Mouse (Mus musculus) forebrain, embryonic 15.5 days (tissue): ENCODE measurements around the gene Mospd2. TPM values are rescaled to one million over a fixed set of nuclear protein-coding genes. Genes with fewer than 3 reads are reported as not detected.

ENCODE experiments used
- ATAC-seq: fragments of 200-750 bp; cut with Nextera tagmentation; replicated peaks from 2 replicates; pipeline ENCODE4 v1.8.0; 2017; ENCODE audit warnings: mild to moderate bottlenecking, moderate TSS enrichment, moderate library complexity
- H3K27ac ChIP-seq: fragments of 300-500 bp; sonication (generic); replicated peaks from 2 replicates; pipeline ENCODE4 v1.5.1; 2015; ENCODE audit warnings: mild to moderate bottlenecking, inconsistent platforms
- H3K27me3 ChIP-seq: fragments of 300-500 bp; sonication (generic); 2 replicates; pipeline ENCODE4 v1.6.1; 2015; ENCODE audit warnings: inconsistent platforms
- H3K36me3 ChIP-seq: fragments of 300-500 bp; sonication (generic); 2 replicates; pipeline ENCODE4 v1.6.1; 2015; ENCODE audit warnings: mild to moderate bottlenecking, inconsistent platforms
- H3K4me1 ChIP-seq: fragments of 300-500 bp; sonication (generic); 2 replicates; pipeline ENCODE4 v1.6.1; 2015; ENCODE audit warnings: inconsistent platforms
- H3K4me2 ChIP-seq: fragments of 300-500 bp; sonication (generic); replicated peaks from 2 replicates; pipeline ENCODE4 v1.6.1; 2015; ENCODE audit warnings: mild to moderate bottlenecking, inconsistent platforms
- H3K4me3 ChIP-seq: fragments of 300-500 bp; sonication (generic); 2 replicates; pipeline ENCODE4 v1.5.1; 2015; ENCODE audit warnings: mild to moderate bottlenecking, inconsistent platforms
- H3K9ac ChIP-seq: fragments of 300-500 bp; sonication (generic); replicated peaks from 2 replicates; pipeline ENCODE4 v1.6.1; 2015; ENCODE audit warnings: mild to moderate bottlenecking, inconsistent platforms
- H3K9me3 ChIP-seq: fragments of 300-500 bp; sonication (generic); 2 replicates; pipeline ENCODE4 v1.6.1; 2016; ENCODE audit warnings: inconsistent platforms
- WGBS: fragments of 180-500 bp; shearing (Covaris S2); methylation state at CpG from one replicate; pipeline ENCODE4 v1.1.7; 2015; ENCODE audit warnings: mixed read lengths; 5-methylcytosine and 5-hydroxymethylcytosine counted together
- polyA plus RNA-seq: library from polyadenylated mRNA; unstranded; fragments of >200 nt; fragmentation: Nextera tagmentation; extraction: Ambion mirVana; gene quantifications from 2 replicates; pipeline ENCODE4 v1.2.1, GENCODE M21; 2015

Mospd2 gene
- 15.4 and 15.8 TPM in 2 replicates for polyA plus RNA-seq

GRCm38 (mm10) chrX:164980193-164980775 is at the start of gene Mospd2, which contains the start of gene Fancb:
Gene Mospd2, minus strand, starts transcription at chrX:164980375.
Gene Fancb, plus strand, starts transcription at chrX:164980592.
- Histone ChIP-seq H3K9ac (peak within 1 kb of the TSS; percentile 68), H3K9me3 (no peaks in the 10 kb centered on the region), H3K36me3 (no peaks in the 10 kb centered on the region), H3K4me2 (peak within 1 kb of the TSS; percentile 41), H3K4me1 (peaks cover 14% of the 10 kb centered on the region), H3K27me3 (no peaks in the 10 kb centered on the region), H3K4me3 (peak within 1 kb of the TSS; percentile 58), H3K27ac (peak within 1 kb of the TSS; percentile 68)
- WGBS: 14% methylated on average over 26 of the region's 26 CpGs
- ATAC-seq: peak; percentile 100

- Histone ChIP-seq H3K27me3 (no peaks in the 10 kb centered on the region), H3K36me3 (no peaks in the 10 kb centered on the region), H3K4me3 (no peak within 1 kb of the TSS), H3K4me2 (no peak within 1 kb of the TSS), H3K9ac (no peak within 1 kb of the TSS), H3K27ac (no peak within 1 kb of the TSS), H3K9me3 (no peaks in the 10 kb centered on the region), H3K4me1 (no peaks in the 10 kb centered on the region)
- ATAC-seq: no peak
Measured at GRCm38 (mm10) chrX:165004779-165005324, 24.7 kb upstream of the Mospd2 start, which contains the start of gene Gm17604. Gene Gm17604, minus strand, starts transcription at chrX:165004829.

- Histone ChIP-seq H3K9me3 (no peaks in the 10 kb centered on the region), H3K9ac (no peak overlapping the region), H3K4me1 (no peaks in the 10 kb centered on the region), H3K27ac (no peak overlapping the region), H3K27me3 (no peaks in the 10 kb centered on the region), H3K4me3 (no peak overlapping the region), H3K4me2 (no peak overlapping the region), H3K36me3 (no peaks in the 10 kb centered on the region)
- no peak for ATAC-seq
- WGBS: 26% methylated on average over 4 of the region's 4 CpGs
Measured at GRCm38 (mm10) chrX:165003141-165003540, 23.0 kb upstream of the Mospd2 start.

GRCm38 (mm10) chrX:164978866-164979265 is 1.3 kb downstream of the Mospd2 start:
- Histone ChIP-seq H3K27me3 (no peaks in the 10 kb centered on the region), H3K27ac (no peak overlapping the region), H3K36me3 (no peaks in the 10 kb centered on the region), H3K9ac (no peak overlapping the region), H3K9me3 (no peaks in the 10 kb centered on the region), H3K4me2 (0 out of 2 replicates have a peak overlapping the region, but pooled peaks have one; percentile 41), H3K4me3 (peak overlapping the region; percentile 58; the same call in 1 of the 2 replicates), H3K4me1 (peaks cover 14% of the 10 kb centered on the region)
- no peak for ATAC-seq
- WGBS: 98% methylated on average over 2 of the region's 2 CpGs

GRCm38 (mm10) chrX:164971206-164971605 is 9.0 kb downstream of the Mospd2 start:
- H3K4me3 ChIP-seq: no peak overlapping the region
- H3K27ac ChIP-seq: no peak overlapping the region
- 55% methylated on average over 3 of the region's 3 CpGs for WGBS
- H3K27me3 ChIP-seq: no peaks in the 10 kb centered on the region
- H3K4me2 ChIP-seq: no peak overlapping the region
- H3K9me3 ChIP-seq: no peaks in the 10 kb centered on the region
- H3K36me3 ChIP-seq: no peaks in the 10 kb centered on the region
- no peaks in the 10 kb centered on the region for H3K4me1 ChIP-seq
- H3K9ac ChIP-seq: no peak overlapping the region
- no peak for ATAC-seq

GRCm38 (mm10) chrX:164965750-164966448 is 14.3 kb downstream of the Mospd2 start:
- Histone ChIP-seq H3K27ac (no peak overlapping the region), H3K4me1 (no peaks in the 10 kb centered on the region), H3K4me3 (no peak overlapping the region), H3K27me3 (no peaks in the 10 kb centered on the region), H3K4me2 (no peak overlapping the region), H3K9me3 (no peaks in the 10 kb centered on the region), H3K9ac (no peak overlapping the region), H3K36me3 (peaks cover 2% of the 10 kb centered on the region; the same call in 1 of the 2 replicates)
- 84% methylated on average over 3 of the region's 3 CpGs for WGBS
- no peak for ATAC-seq

GRCm38 (mm10) chrX:164952601-164953375 is 27.4 kb downstream of the Mospd2 start:
- Histone ChIP-seq H3K4me2 (no peak overlapping the region), H3K4me3 (no peak overlapping the region), H3K9me3 (no peaks in the 10 kb centered on the region), H3K27ac (peak overlapping the region; percentile 31; the same call in 1 of the 2 replicates), H3K4me1 (no peaks in the 10 kb centered on the region), H3K9ac (no peak overlapping the region), H3K27me3 (no peaks in the 10 kb centered on the region), H3K36me3 (no peaks in the 10 kb centered on the region)
- WGBS: 72% methylated on average over 5 of the region's 5 CpGs
- no peak for ATAC-seq

GRCm38 (mm10) chrX:164951858-164952576 is 28.2 kb downstream of the Mospd2 start:
- no peak overlapping the region for H3K27ac ChIP-seq
- no peaks in the 10 kb centered on the region for H3K36me3 ChIP-seq
- ATAC-seq: no peak
- 76% methylated on average over 11 of the region's 11 CpGs for WGBS
- no peaks in the 10 kb centered on the region for H3K27me3 ChIP-seq
- H3K9ac ChIP-seq: no peak overlapping the region
- H3K4me3 ChIP-seq: no peak overlapping the region
- H3K4me2 ChIP-seq: no peak overlapping the region
- H3K4me1 ChIP-seq: no peaks in the 10 kb centered on the region
- H3K9me3 ChIP-seq: no peaks in the 10 kb centered on the region

GRCm38 (mm10) chrX:164941540-164941939 is 38.6 kb downstream of the Mospd2 start:
- Histone ChIP-seq H3K27me3 (no peaks in the 10 kb centered on the region), H3K27ac (no peak overlapping the region), H3K9me3 (no peaks in the 10 kb centered on the region), H3K4me3 (no peak overlapping the region), H3K4me2 (no peak overlapping the region), H3K9ac (no peak overlapping the region), H3K4me1 (no peaks in the 10 kb centered on the region), H3K36me3 (peaks cover 3% of the 10 kb centered on the region; the same call in 1 of the 2 replicates)
- no peak for ATAC-seq
- WGBS: 97% methylated on average over 5 of the region's 5 CpGs

GRCm38 (mm10) chrX:164912993-164913392 is 67.2 kb downstream of the Mospd2 start:
- Histone ChIP-seq H3K27ac (no peak overlapping the region), H3K9ac (no peak overlapping the region), H3K4me3 (no peak overlapping the region), H3K27me3 (no peaks in the 10 kb centered on the region), H3K9me3 (no peaks in the 10 kb centered on the region), H3K4me2 (no peak overlapping the region), H3K36me3 (no peaks in the 10 kb centered on the region), H3K4me1 (no peaks in the 10 kb centered on the region)
- 73% methylated on average over 3 of the region's 3 CpGs for WGBS
- ATAC-seq: no peak

GRCm38 (mm10) chrX:164912186-164912585 is 68.0 kb downstream of the Mospd2 start:
- H3K27ac ChIP-seq: no peak overlapping the region
- no peaks in the 10 kb centered on the region for H3K27me3 ChIP-seq
- no peak overlapping the region for H3K4me3 ChIP-seq
- no peak overlapping the region for H3K9ac ChIP-seq
- no peak overlapping the region for H3K4me2 ChIP-seq
- 80% methylated on average over 4 of the region's 4 CpGs for WGBS
- no peaks in the 10 kb centered on the region for H3K36me3 ChIP-seq
- H3K4me1 ChIP-seq: no peaks in the 10 kb centered on the region
- no peaks in the 10 kb centered on the region for H3K9me3 ChIP-seq
- no peak for ATAC-seq
